In genomic region chr4:116491886-116492285, GRCm38 (mm10) we compare ENCODE assay signal across 13 mouse cellular contexts. TPM values are rescaled to one million over a fixed set of nuclear protein-coding genes. Genes with fewer than 3 reads are reported as not detected.
DNase-seq lines count a peak whose midpoint lies in the region; ATAC-seq and TF ChIP-seq lines count a peak whose summit lies in the region.
"Had no signal": no experiment of that assay in that cellular context is flagged by ENCODE, and none has a peak within 500 bp of the region (broad histone marks: within the 10 kb centered on the region; RNA-seq: fewer than 3 reads in every experiment).

No protein-coding gene starts in this region.

- no peaks in the 10 kb centered on the region for H3K36me3 ChIP-seq in heart, embryonic 14.5 days (ENCODE audit: control insufficient read depth, insufficient read depth, low read length)
- no peaks in the 10 kb centered on the region for H3K36me3 ChIP-seq in lung, embryonic 14.5 days (ENCODE audit: insufficient read depth)
- no peaks in the 10 kb centered on the region for H3K36me3 ChIP-seq in stomach, embryonic 14.5 days (ENCODE audit: control insufficient read depth, insufficient read depth, low read length)
- H3K36me3 ChIP-seq: embryonic facial prominence, embryonic 15.5 days; forebrain, embryonic 15.5 days; liver, embryonic 13.5 days; neural tube, embryonic 15.5 days had no signal

- 28% methylated on average over 2 of the region's 2 CpGs for WGBS in heart, embryonic 14.5 days
- 33% methylated on average over 2 of the region's 2 CpGs for WGBS in lung, embryonic 14.5 days
- 36% methylated on average over 2 of the region's 2 CpGs for WGBS in stomach, embryonic 14.5 days

- H3K9ac ChIP-seq in heart, embryonic 14.5 days (ENCODE audit: low read length) = no peak overlapping the region
- H3K9ac ChIP-seq in lung, embryonic 14.5 days = no peak overlapping the region
- H3K9ac ChIP-seq in stomach, embryonic 14.5 days (replicated peaks; ENCODE audit: low read depth, low read length) = no peak overlapping the region
- H3K9ac ChIP-seq: embryonic facial prominence, embryonic 15.5 days; forebrain, embryonic 15.5 days; liver, embryonic 13.5 days; neural tube, embryonic 15.5 days had no signal

- peaks cover 7% of the 10 kb centered on the region; the same call in 1 of the 2 replicates for H3K9me3 ChIP-seq in heart, embryonic 14.5 days (ENCODE audit: control insufficient read depth, low read length)
- no peaks in the 10 kb centered on the region; the same call in 1 of the 2 replicates for H3K9me3 ChIP-seq in lung, embryonic 14.5 days (ENCODE audit: low read depth, low read length)
- no peaks in the 10 kb centered on the region for H3K9me3 ChIP-seq in stomach, embryonic 14.5 days (ENCODE audit: control insufficient read depth, low read depth, low read length)
- H3K9me3 ChIP-seq: embryonic facial prominence, embryonic 15.5 days; forebrain, embryonic 15.5 days; liver, embryonic 13.5 days; neural tube, embryonic 15.5 days had no signal

- H3K4me2 ChIP-seq in heart, embryonic 14.5 days (ENCODE audit: low read length) = 0 out of 2 replicates have a peak overlapping the region, but pooled peaks have one; percentile 1
- peak overlapping the region; percentile 31; the same call in 1 of the 2 replicates for H3K4me2 ChIP-seq in lung, embryonic 14.5 days
- H3K4me2 ChIP-seq in stomach, embryonic 14.5 days (replicated peaks; ENCODE audit: low read depth, low read length) = no peak overlapping the region
- H3K4me2 ChIP-seq: embryonic facial prominence, embryonic 15.5 days; forebrain, embryonic 15.5 days; liver, embryonic 13.5 days; neural tube, embryonic 15.5 days had no signal

- intact Hi-C loops in heart, postnatal 36 days (cut with DNase I) = no loop called here

- H3K27me3 ChIP-seq in heart, embryonic 14.5 days (ENCODE audit: control insufficient read depth, insufficient read depth, low read length) = no peaks in the 10 kb centered on the region
- H3K27me3 ChIP-seq in lung, embryonic 14.5 days (ENCODE audit: insufficient read depth, low read length) = no peaks in the 10 kb centered on the region
- H3K27me3 ChIP-seq in stomach, embryonic 14.5 days (ENCODE audit: control insufficient read depth, insufficient read depth, low read length) = no peaks in the 10 kb centered on the region
- H3K27me3 ChIP-seq: embryonic facial prominence, embryonic 15.5 days; forebrain, embryonic 15.5 days; neural tube, embryonic 15.5 days had no signal

- peak overlapping the region in 1 of 2 experiments; percentile 70; a peak in 2 of 4 replicates for H3K27ac ChIP-seq in heart, embryonic 14.5 days (replicated peaks in 1 of 2; ENCODE audit: control insufficient read depth in 1 of 2, insufficient read depth in 1 of 2, low read depth in 2 of 2, low read length in 2 of 2)
- H3K27ac ChIP-seq in lung, embryonic 14.5 days (ENCODE audit: low read depth) = peak overlapping the region; percentile 86
- peak overlapping the region; percentile 48; the same call in 1 of the 2 replicates for H3K27ac ChIP-seq in stomach, embryonic 14.5 days (ENCODE audit: low read length)
- H3K27ac ChIP-seq: embryonic facial prominence, embryonic 15.5 days; forebrain, embryonic 15.5 days had no signal

- no peak for ATAC-seq in heart, embryonic 14.5 days (ENCODE audit: insufficient number of reproducible peaks, insufficient read depth, low FRiP score, low read depth)
- peak; percentile 69 for ATAC-seq in lung, embryonic 14.5 days (ENCODE audit: insufficient read depth)
- no peak for ATAC-seq in stomach, embryonic 14.5 days (ENCODE audit: insufficient number of reproducible peaks, insufficient read depth, low FRiP score, low read depth)
- ATAC-seq: forebrain, embryonic 15.5 days had no signal

- peaks cover 9 to 19% of the 10 kb centered on the region in 2 experiments for H3K4me1 ChIP-seq in heart, embryonic 14.5 days (ENCODE audit: control insufficient read depth in 2 of 2, insufficient read depth in 2 of 2, low read length in 2 of 2)
- H3K4me1 ChIP-seq in lung, embryonic 14.5 days (ENCODE audit: insufficient read depth) = peaks cover 17% of the 10 kb centered on the region
- H3K4me1 ChIP-seq in stomach, embryonic 14.5 days (ENCODE audit: control insufficient read depth, insufficient read depth, low read length) = peaks cover 11% of the 10 kb centered on the region; the same call in 1 of the 2 replicates
- H3K4me1 ChIP-seq: embryonic facial prominence, embryonic 15.5 days; neural tube, embryonic 15.5 days had no signal

- no peak for TF ChIP-seq CTCF in lung, embryonic 14.5 days (IDR thresholded peaks at IDR 0.05; ENCODE audit: low read depth)

- DNase-seq in heart, postnatal 36 days = no peak
- DNase-seq in lung, embryonic 14.5 days = peak; percentile 94
- DNase-seq in lung, postnatal 4 days = no peak
- DNase-seq in brain, adult 2 months (ENCODE audit: low read depth, low spot score) = peak; percentile 28
- DNase-seq in cerebellum, postnatal 4 days (ENCODE audit: low spot score in 2 of 2) = no peak
- DNase-seq: cerebellum, adult 11-12 months; liver, embryonic 13.5 days; spleen, adult 18-20 months had no signal

- no peak overlapping the region for H3K4me3 ChIP-seq in heart, embryonic 14.5 days (ENCODE audit: control insufficient read depth in 1 of 2, insufficient read depth in 1 of 2, low read depth in 1 of 2, low read length in 2 of 2)
- H3K4me3 ChIP-seq in lung, embryonic 14.5 days (ENCODE audit: low read depth, low read length) = no peak overlapping the region
- H3K4me3 ChIP-seq in stomach, embryonic 14.5 days (ENCODE audit: low read depth, low read length) = no peak overlapping the region
- H3K4me3 ChIP-seq: embryonic facial prominence, embryonic 15.5 days; forebrain, embryonic 15.5 days; liver, embryonic 13.5 days; neural tube, embryonic 15.5 days had no signal

RNA-seq across cellular contexts. Expression of gene Ipp, which starts 15.5 kb away (rescaled TPM):
- polyA plus RNA-seq in heart, embryonic 14.5 days (2014; fragmentation: Nextera tagmentation; extraction: Ambion mirVana) = 4.5 and 5.7 TPM in 2 replicates
- total RNA-seq in heart, postnatal 36 days (2021) = 10 to 100 TPM; 15.8 to 16.2 TPM
- 3.4 and 3.8 TPM in 2 replicates for polyA plus RNA-seq in lung, embryonic 14.5 days (2014; fragmentation: Nextera tagmentation; extraction: Ambion mirVana)
- 4.5 and 4.6 TPM in 2 replicates for polyA plus RNA-seq in stomach, embryonic 14.5 days (2014; fragmentation: Nextera tagmentation; extraction: Ambion mirVana)

RNA-seq across cellular contexts. Expression of gene Mast2, which starts 27.9 kb away (rescaled TPM):
- 29.2 and 34.5 TPM in 2 replicates for polyA plus RNA-seq in heart, embryonic 14.5 days (2014; fragmentation: Nextera tagmentation; extraction: Ambion mirVana)
- 100 to 1,000 TPM; 121 to 129 TPM for total RNA-seq in heart, postnatal 36 days (2021)
- 33.6 and 37.3 TPM in 2 replicates for polyA plus RNA-seq in lung, embryonic 14.5 days (2014; fragmentation: Nextera tagmentation; extraction: Ambion mirVana)
- 23.4 and 24.6 TPM in 2 replicates for polyA plus RNA-seq in stomach, embryonic 14.5 days (2014; fragmentation: Nextera tagmentation; extraction: Ambion mirVana)

Comparison
In these comparisons a context has a peak if more than half of its experiments do, and no peak if none do; other contexts are left out.
1. DNase-seq: peak in lung, embryonic 14.5 days (single experiment) and brain, adult 2 months (single experiment); none in heart, postnatal 36 days (0 of 2), lung, postnatal 4 days (0 of 2) and cerebellum, postnatal 4 days (0 of 2).